Mouse (Mus musculus): ENCODE measurements around the gene Hmcn1.

DNA sequence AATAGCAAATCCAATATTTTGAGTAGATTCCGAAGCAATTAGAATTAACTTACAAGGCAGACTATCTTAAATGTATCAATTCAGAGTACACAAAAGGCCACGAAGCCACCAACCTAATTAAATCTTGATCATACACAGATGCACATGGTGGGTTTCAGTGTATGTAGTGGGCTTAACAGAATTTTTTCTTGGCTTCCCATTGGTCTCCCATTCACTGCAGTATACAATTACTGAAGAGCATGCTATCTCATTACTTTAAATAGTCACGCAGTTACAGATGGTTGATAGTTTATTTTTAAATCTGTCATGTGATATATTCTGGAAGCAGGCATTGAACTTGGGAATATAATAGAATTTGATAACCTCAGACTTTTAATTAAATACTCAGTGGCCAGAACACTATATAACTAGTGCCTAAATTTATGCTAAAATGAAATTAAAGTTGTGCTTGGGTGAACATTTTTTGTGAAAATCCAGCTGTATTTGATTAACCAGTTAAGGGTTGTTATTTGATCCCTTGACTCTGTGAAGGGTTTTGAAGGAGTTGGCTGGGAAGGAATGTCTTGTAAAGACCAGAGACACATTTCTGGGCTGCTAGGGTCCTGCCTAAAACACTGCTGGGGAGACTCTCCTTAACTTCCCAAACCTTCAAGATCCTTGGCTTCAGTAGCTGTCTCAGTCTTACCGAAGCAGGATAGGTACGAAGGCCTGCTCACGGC lies 455.7 kb downstream of the Hmcn1 start:
- no peak for TF ChIP-seq POLR2A (IDR thresholded peaks at IDR 0.05; ENCODE audit: control insufficient read depth, extremely low read depth, insufficient read depth, low read length, poor library complexity)
- TF ChIP-seq CTCF (IDR thresholded peaks at IDR 0.05; ENCODE audit: borderline replicate concordance, control insufficient read depth, extremely low read depth, insufficient read depth, low read length, poor library complexity), result no peak

All from thymus, adult 2 months (tissue).